Mouse (Mus musculus): ENCODE measurements at regions not wholly inside any gene's neighbourhood (a gene's known extent, or its start where the extent isn't known, plus 50 kb on each side); places are given as distances from the start of the nearest gene placed in this dataset.
"Not testable (repeated sequence)": the region's sequence is repeated elsewhere in the genome, so short reads cannot be mapped to it uniquely, and the experiment has no call there.

DNA sequence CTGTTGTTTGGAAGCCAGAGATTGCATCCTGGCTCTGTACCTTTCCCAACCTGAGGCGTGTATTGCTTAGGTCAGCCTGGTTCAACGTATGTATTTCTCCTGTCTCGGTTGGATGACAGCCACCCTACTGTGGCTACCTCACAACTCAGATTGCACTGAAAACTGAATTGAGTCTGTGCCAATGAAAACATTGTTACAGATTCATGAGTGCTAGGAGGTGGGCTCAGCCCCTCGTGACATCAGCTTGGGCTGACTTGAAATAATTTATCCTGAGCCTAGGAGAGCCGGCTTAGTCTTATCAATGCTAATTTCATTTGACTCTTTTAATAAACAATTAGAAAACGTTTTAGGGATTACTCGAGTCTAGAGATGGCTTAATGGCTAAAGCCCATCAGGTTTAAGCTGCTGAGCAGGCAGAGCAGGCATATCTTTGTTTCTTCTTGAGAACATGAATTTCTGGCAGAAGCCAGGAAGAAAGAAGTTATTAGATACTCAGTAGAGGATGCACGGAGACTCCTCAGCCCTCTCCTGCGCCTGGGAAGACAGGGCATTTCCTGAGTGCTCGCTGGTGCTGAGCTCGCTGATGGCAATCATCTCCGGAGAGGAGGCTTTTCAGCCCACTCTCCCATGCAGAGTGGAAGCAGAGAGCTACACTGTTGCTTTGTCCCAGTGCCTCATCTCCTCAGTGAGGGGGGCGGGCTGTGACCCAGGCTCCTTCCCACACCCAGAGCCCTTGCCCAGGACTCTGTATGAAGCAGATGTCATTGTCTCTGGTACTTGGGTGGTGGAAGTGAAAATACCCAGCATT lies 120.9 kb upstream of the Trpc7 start:
- 65% methylated on average over 13 of the region's 13 CpGs for WGBS
- TF ChIP-seq CTCF (IDR thresholded peaks at IDR 0.05; ENCODE audit: low read depth, low read length): no peak
- no peak for TF ChIP-seq POLR2A (IDR thresholded peaks at IDR 0.05; ENCODE audit: extremely low read depth, insufficient read depth, low read length)
- H3K36me3 ChIP-seq (ENCODE audit: control insufficient read depth, insufficient read depth, low read length): no peaks in the 10 kb centered on the region
- H3K27me3 ChIP-seq (ENCODE audit: control insufficient read depth, insufficient read depth, low read length): no peaks in the 10 kb centered on the region
- no peak overlapping the region for H3K9ac ChIP-seq (ENCODE audit: low read depth, low read length)
- DNase-seq (ENCODE audit: extremely low read depth, low read depth, low spot score): no peak
- H3K79me2 ChIP-seq (ENCODE audit: control insufficient read depth, insufficient read depth, low read length): no peaks in the 10 kb centered on the region
- no peak overlapping the region for H3K27ac ChIP-seq (replicated peaks; ENCODE audit: insufficient read depth, low read depth, low read length)
- no peak overlapping the region for H3K4me3 ChIP-seq (ENCODE audit: insufficient read depth, low read depth, low read length)
- no peaks in the 10 kb centered on the region for H3K4me1 ChIP-seq (ENCODE audit: control insufficient read depth, insufficient read depth, low read length)

DNA sequence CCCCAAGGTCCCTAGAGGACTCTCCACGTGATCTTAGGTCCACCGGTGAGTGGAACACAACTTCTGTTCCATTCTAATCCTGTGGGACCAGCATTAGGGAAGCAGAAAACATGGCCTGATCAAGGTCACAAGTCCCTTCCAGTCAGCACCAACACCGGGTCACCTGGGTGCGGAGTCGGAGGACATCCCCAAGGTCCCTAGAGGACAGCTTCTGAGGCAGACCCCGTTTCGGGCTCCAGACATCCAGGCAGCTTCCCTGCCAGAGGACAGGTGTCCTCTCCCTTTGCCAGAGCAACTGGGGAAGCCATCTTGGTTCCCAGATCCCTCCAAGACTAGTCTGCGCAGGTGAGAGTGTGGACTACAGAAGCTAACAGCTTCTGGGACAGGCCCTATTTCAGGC lies 111.4 kb upstream of the Trpc7 start:
- H3K9ac ChIP-seq (ENCODE audit: low read depth, low read length); H3K27me3 ChIP-seq (ENCODE audit: control insufficient read depth, insufficient read depth, low read length); H3K4me3 ChIP-seq (ENCODE audit: insufficient read depth, low read depth, low read length); H3K27ac ChIP-seq (replicated peaks; ENCODE audit: insufficient read depth, low read depth, low read length); DNase-seq (ENCODE audit: extremely low read depth, low read depth, low spot score); H3K4me1 ChIP-seq (ENCODE audit: control insufficient read depth, insufficient read depth, low read length); H3K36me3 ChIP-seq (ENCODE audit: control insufficient read depth, insufficient read depth, low read length); H3K79me2 ChIP-seq (ENCODE audit: control insufficient read depth, insufficient read depth, low read length): not testable (repeated sequence)
- WGBS: 89% methylated on average over 8 of the region's 8 CpGs

DNA sequence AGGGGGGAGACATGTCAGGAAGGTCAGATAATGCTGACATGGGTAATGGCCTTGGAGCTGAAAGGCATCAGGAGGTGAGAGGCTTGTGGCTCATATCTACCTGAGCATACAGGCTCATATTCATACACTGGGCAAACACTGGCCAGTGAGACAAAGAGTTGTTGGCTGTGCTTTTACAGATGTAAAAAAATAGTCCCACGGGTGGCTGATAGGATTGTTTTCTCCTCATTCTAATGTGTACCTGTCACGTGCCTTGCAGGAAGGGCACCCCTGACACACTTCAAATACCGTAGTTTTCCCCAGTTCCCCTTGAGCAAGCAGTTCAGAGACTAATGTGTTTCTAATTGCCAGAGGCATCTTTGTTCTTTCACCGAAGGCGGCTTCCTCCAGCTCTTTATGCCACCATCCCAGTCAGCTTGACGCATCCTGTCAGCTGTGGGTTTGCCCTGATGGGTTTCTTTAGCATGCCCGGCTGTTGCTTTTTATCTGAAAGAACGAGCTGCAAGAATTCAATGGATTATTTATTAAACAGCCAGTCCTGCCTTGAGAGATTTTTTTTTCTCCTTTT lies 107.9 kb upstream of the Trpc7 start:
- TF ChIP-seq CTCF (IDR thresholded peaks at IDR 0.05; ENCODE audit: low read depth, low read length) (no peak), POLR2A (IDR thresholded peaks at IDR 0.05; ENCODE audit: extremely low read depth, insufficient read depth, low read length) (no peak)
- 50% methylated on average over 8 of the region's 8 CpGs for WGBS
- H3K79me2 ChIP-seq (ENCODE audit: control insufficient read depth, insufficient read depth, low read length): no peaks in the 10 kb centered on the region

GRCm38 (mm10) chr13:56992022-56992421 lies 96.2 kb upstream of the Trpc7 start:
- Histone ChIP-seq H3K36me3 (ENCODE audit: control insufficient read depth, insufficient read depth, low read length) (no peaks in the 10 kb centered on the region), H3K27ac (replicated peaks; ENCODE audit: insufficient read depth, low read depth, low read length) (no peak overlapping the region), H3K9ac (ENCODE audit: low read depth, low read length) (no peak overlapping the region), H3K4me3 (ENCODE audit: insufficient read depth, low read depth, low read length) (no peak overlapping the region), H3K4me1 (ENCODE audit: control insufficient read depth, insufficient read depth, low read length) (no peaks in the 10 kb centered on the region), H3K27me3 (ENCODE audit: control insufficient read depth, insufficient read depth, low read length) (no peaks in the 10 kb centered on the region; the same call in 1 of the 2 replicates), H3K79me2 (ENCODE audit: control insufficient read depth, insufficient read depth, low read length) (no peaks in the 10 kb centered on the region)
- DNase-seq (ENCODE audit: extremely low read depth, low read depth, low spot score): no peak
- TF ChIP-seq POLR2A (IDR thresholded peaks at IDR 0.05; ENCODE audit: extremely low read depth, insufficient read depth, low read length): no peak
- TF ChIP-seq CTCF (IDR thresholded peaks at IDR 0.05; ENCODE audit: low read depth, low read length): no peak

More for the DNA sequence above, 107.9 kb upstream of the Trpc7 start:
- no peak for DNase-seq (ENCODE audit: extremely low read depth, low read depth, low spot score)
- H3K4me3 ChIP-seq (ENCODE audit: insufficient read depth, low read depth, low read length): no peak overlapping the region
- H3K27me3 ChIP-seq (ENCODE audit: control insufficient read depth, insufficient read depth, low read length): no peaks in the 10 kb centered on the region
- H3K36me3 ChIP-seq (ENCODE audit: control insufficient read depth, insufficient read depth, low read length): no peaks in the 10 kb centered on the region
- H3K4me1 ChIP-seq (ENCODE audit: control insufficient read depth, insufficient read depth, low read length): no peaks in the 10 kb centered on the region
- H3K27ac ChIP-seq (replicated peaks; ENCODE audit: insufficient read depth, low read depth, low read length): no peak overlapping the region
- no peak overlapping the region for H3K9ac ChIP-seq (ENCODE audit: low read depth, low read length)

DNA sequence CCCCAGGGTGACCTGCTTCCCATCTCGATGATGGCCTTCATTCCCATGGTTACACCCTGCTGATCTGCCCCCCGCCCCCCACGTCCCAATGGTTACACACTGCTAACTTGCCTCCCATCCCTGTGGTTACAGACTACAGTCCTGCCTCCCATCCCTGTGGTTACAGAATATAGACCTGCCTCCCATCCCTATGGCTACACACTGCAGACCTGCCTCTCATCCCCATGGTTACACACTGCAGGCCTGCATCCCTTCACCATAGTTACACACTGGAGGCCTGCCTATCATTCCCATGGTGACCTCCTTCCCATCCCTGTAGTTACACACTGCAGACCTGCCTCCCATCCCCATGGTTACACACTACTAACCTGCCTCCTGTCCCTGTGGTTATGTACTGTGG lies 78.3 kb upstream of the Trpc7 start:
- no peak overlapping the region for H3K27ac ChIP-seq (replicated peaks; ENCODE audit: insufficient read depth, low read depth, low read length)
- no peaks in the 10 kb centered on the region for H3K36me3 ChIP-seq (ENCODE audit: control insufficient read depth, insufficient read depth, low read length)
- 72% methylated on average over 3 of the region's 3 CpGs for WGBS
- TF ChIP-seq POLR2A (IDR thresholded peaks at IDR 0.05; ENCODE audit: extremely low read depth, insufficient read depth, low read length) (no peak), CTCF (IDR thresholded peaks at IDR 0.05; ENCODE audit: low read depth, low read length) (no peak)
- no peaks in the 10 kb centered on the region for H3K79me2 ChIP-seq (ENCODE audit: control insufficient read depth, insufficient read depth, low read length)
- DNase-seq (ENCODE audit: extremely low read depth, low read depth, low spot score): no peak
- H3K27me3 ChIP-seq (ENCODE audit: control insufficient read depth, insufficient read depth, low read length): 0 out of 2 replicates have a peak, but pooled peaks cover 2% of the 10 kb centered on the region
- no peak overlapping the region for H3K9ac ChIP-seq (ENCODE audit: low read depth, low read length)
- no peaks in the 10 kb centered on the region for H3K4me1 ChIP-seq (ENCODE audit: control insufficient read depth, insufficient read depth, low read length)
- no peak overlapping the region for H3K4me3 ChIP-seq (ENCODE audit: insufficient read depth, low read depth, low read length)

GRCm38 (mm10) chr13:56955358-56955757 lies 59.6 kb upstream of the Trpc7 start:
- 48% methylated on average over 5 of the region's 5 CpGs for whole genome bisulfite sequencing
- TF ChIP-seq CTCF (IDR thresholded peaks at IDR 0.05; ENCODE audit: low read depth, low read length): no peak
- TF ChIP-seq POLR2A (IDR thresholded peaks at IDR 0.05; ENCODE audit: extremely low read depth, insufficient read depth, low read length): no peak
- Histone ChIP-seq H3K4me1 (ENCODE audit: control insufficient read depth, insufficient read depth, low read length) (no peaks in the 10 kb centered on the region), H3K9ac (ENCODE audit: low read depth, low read length) (no peak overlapping the region), H3K79me2 (ENCODE audit: control insufficient read depth, insufficient read depth, low read length) (no peaks in the 10 kb centered on the region), H3K27me3 (ENCODE audit: control insufficient read depth, insufficient read depth, low read length) (no peaks in the 10 kb centered on the region), H3K27ac (replicated peaks; ENCODE audit: insufficient read depth, low read depth, low read length) (no peak overlapping the region), H3K4me3 (ENCODE audit: insufficient read depth, low read depth, low read length) (no peak overlapping the region), H3K36me3 (ENCODE audit: control insufficient read depth, insufficient read depth, low read length) (no peaks in the 10 kb centered on the region)
- no peak for DNase-seq (ENCODE audit: extremely low read depth, low read depth, low spot score)

All from liver, adult 2 months (tissue).